ENCODE assay signal across 16 mouse cellular contexts in the genomic region with DNA sequence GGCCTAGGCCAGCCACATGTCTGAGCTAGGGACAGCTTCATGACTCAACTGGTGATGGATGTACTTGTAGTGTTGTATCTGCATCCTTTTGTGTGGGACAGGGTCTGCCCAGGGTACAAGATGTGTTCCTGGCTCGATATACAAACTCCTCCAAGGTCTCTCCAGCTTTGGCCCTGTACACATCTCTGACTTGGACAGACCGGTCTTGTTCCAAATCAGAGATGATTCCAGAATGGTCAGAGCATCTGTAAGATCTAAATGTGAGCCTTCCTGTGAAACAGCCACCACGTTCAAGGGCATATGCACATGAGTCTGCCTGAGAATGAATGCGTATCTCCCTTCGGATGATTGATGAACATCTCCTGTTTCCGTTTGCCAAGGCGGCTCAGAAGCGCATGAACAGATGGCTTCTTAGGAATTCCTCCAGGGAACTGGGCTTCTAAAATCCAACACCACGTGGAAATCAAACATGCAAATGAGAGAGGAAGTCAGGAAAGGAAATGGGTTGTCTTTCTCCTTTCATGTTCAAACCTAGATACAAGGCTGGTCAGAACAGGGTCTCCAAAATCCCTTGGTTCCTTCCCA.
A peak's percentile ranks its signal among the peaks of the same experiment; 100 is the strongest.
DNase-seq lines count a peak whose midpoint lies in the region; ATAC-seq and TF ChIP-seq lines count a peak whose summit lies in the region.
"Had no signal": no experiment of that assay in that cellular context is flagged by ENCODE, and none has a peak within 500 bp of the region (broad histone marks: within the 10 kb centered on the region; RNA-seq: fewer than 3 reads in every experiment).

No protein-coding gene starts in this region.

- H3K4me3 ChIP-seq in heart, adult 2 months: no peak overlapping the region
- H3K4me3 ChIP-seq: heart, embryonic 10.5 days; neural tube, embryonic 15.5 days; stomach, embryonic 15.5 days had no signal

- no peak for TF ChIP-seq EP300 in heart, adult 2 months (IDR thresholded peaks at IDR 0.05; ENCODE audit: insufficient read depth, low read depth, low read length)

- no peaks in the 10 kb centered on the region for H3K4me1 ChIP-seq in heart, adult 2 months (ENCODE audit: control insufficient read depth, insufficient read depth, low read length)
- H3K4me1 ChIP-seq: stomach, embryonic 15.5 days had no signal

- intact Hi-C loops in heart, adult 2 months (cut with DNase I): no loop called here

- no peaks in the 10 kb centered on the region for H3K79me2 ChIP-seq in heart, adult 2 months (replicated peaks; ENCODE audit: control insufficient read depth, insufficient read depth, low read length)

- 60% methylated on average over 9 of the region's 9 CpGs for WGBS in heart, adult 2 months

- no peak for TF ChIP-seq CTCF in heart, adult 2 months (IDR thresholded peaks at IDR 0.05)

- H3K27me3 ChIP-seq in heart, adult 2 months (ENCODE audit: control insufficient read depth, insufficient read depth, low read length): no peaks in the 10 kb centered on the region
- H3K27me3 ChIP-seq: neural tube, embryonic 15.5 days; stomach, embryonic 15.5 days had no signal

- H3K36me3 ChIP-seq in heart, adult 2 months (ENCODE audit: control insufficient read depth, insufficient read depth, low read length): no peaks in the 10 kb centered on the region
- H3K36me3 ChIP-seq: heart, embryonic 10.5 days; neural tube, embryonic 15.5 days; stomach, embryonic 15.5 days had no signal

- no peak overlapping the region for H3K9ac ChIP-seq in heart, adult 2 months (ENCODE audit: low read depth, low read length)
- H3K9ac ChIP-seq: liver, embryonic 14.5 days; neural tube, embryonic 15.5 days; stomach, embryonic 15.5 days had no signal

- H3K27ac ChIP-seq in heart, adult 2 months: no peak overlapping the region
- H3K27ac ChIP-seq: heart, embryonic 10.5 days; liver, embryonic 14.5 days; neural tube, embryonic 15.5 days; stomach, embryonic 15.5 days had no signal

- TF ChIP-seq POLR2A in heart, adult 2 months (IDR thresholded peaks at IDR 0.05; ENCODE audit: insufficient read depth, low read depth, low read length): no peak

- no peak for DNase-seq in frontal cortex, postnatal 25 days (ENCODE audit: low spot score in 2 of 2)
- DNase-seq in right cerebral cortex, postnatal 10 days (ENCODE audit: low spot score in 2 of 2): peak; percentile 63 to 72
- no peak for DNase-seq in right cerebral cortex, postnatal 36 days (ENCODE audit: low spot score in 2 of 2)
- DNase-seq in embryo, embryonic 10.5 days (ENCODE audit: low spot score): peak; percentile 29
- no peak for DNase-seq in heart, adult 2 months
- no peak for DNase-seq in urinary bladder, adult 18-20 months (ENCODE audit: low spot score in 2 of 2)
- DNase-seq: cerebellum, adult 2 months; gastrocnemius, postnatal 14 days; lung, postnatal 14 days; spleen, adult 18-20 months; thymus, postnatal 4 days had no signal

- peak; percentile 65 for ATAC-seq in frontal cortex, adult (ENCODE audit: low TSS enrichment)

Comparison
In these comparisons a context has a peak if more than half of its experiments do, and no peak if none do; other contexts are left out.
1. DNase-seq: peak in right cerebral cortex, postnatal 10 days (2 of 2) and embryo, embryonic 10.5 days (single experiment); none in frontal cortex, postnatal 25 days (0 of 2), right cerebral cortex, postnatal 36 days (0 of 2), heart, adult 2 months (0 of 2) and urinary bladder, adult 18-20 months (0 of 2).